Mouse (Mus musculus): ENCODE measurements around the gene Kcnj12. TPM values are rescaled to one million over a fixed set of nuclear protein-coding genes. Genes with fewer than 3 reads are reported as not detected.
A peak's percentile ranks its signal among the peaks of the same experiment; 100 is the strongest.

Gene Kcnj12
- total and polyA plus RNA-seq, 3 experiments: 26.7 to 35.7 (median 29.5) TPM

DNA sequence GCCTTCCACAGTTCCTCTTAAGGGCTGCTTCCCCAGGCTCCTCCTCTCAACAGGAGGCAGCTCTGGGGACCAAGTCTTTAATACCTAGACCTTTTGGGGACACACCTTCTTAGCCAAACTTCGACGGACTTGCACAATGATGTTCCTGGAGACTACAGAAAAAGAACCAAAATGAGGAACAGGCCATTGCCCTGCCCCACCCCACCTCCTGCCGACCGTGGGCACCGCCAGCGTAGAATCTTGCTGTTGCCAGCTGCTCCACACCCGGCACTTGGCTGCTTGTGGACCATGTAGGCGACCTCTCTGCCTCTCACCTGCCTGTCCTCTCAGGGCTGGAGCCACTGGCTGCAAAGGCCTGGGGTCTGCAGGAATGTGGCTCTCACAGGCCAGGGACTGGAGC is 93.9 kb downstream of the Kcnj12 start:
- DNase-seq: peak in 1 of 2 experiments; percentile 25
- H3K4me3 ChIP-seq: no peak overlapping the region
- H3K36me3 ChIP-seq (ENCODE audit: control insufficient read depth, insufficient read depth, low read length): no peaks in the 10 kb centered on the region
- intact Hi-C loops (cut with DNase I): no loop called here
- WGBS: 57% methylated on average over 8 of the region's 8 CpGs
- no peaks in the 10 kb centered on the region for H3K79me2 ChIP-seq (replicated peaks; ENCODE audit: control insufficient read depth, insufficient read depth, low read length)
- TF ChIP-seq EP300 (IDR thresholded peaks at IDR 0.05; ENCODE audit: insufficient read depth, low read depth, low read length) (no peak), POLR2A (IDR thresholded peaks at IDR 0.05; ENCODE audit: insufficient read depth, low read depth, low read length) (no peak), CTCF (IDR thresholded peaks at IDR 0.05) (no peak)
- H3K4me1 ChIP-seq (ENCODE audit: control insufficient read depth, insufficient read depth, low read length): no peaks in the 10 kb centered on the region; the same call in 1 of the 2 replicates
- no peak overlapping the region for H3K9ac ChIP-seq (ENCODE audit: low read depth, low read length)
- H3K27ac ChIP-seq: no peak overlapping the region
- H3K27me3 ChIP-seq (ENCODE audit: control insufficient read depth, insufficient read depth, low read length): no peaks in the 10 kb centered on the region; the same call in 1 of the 2 replicates

DNA sequence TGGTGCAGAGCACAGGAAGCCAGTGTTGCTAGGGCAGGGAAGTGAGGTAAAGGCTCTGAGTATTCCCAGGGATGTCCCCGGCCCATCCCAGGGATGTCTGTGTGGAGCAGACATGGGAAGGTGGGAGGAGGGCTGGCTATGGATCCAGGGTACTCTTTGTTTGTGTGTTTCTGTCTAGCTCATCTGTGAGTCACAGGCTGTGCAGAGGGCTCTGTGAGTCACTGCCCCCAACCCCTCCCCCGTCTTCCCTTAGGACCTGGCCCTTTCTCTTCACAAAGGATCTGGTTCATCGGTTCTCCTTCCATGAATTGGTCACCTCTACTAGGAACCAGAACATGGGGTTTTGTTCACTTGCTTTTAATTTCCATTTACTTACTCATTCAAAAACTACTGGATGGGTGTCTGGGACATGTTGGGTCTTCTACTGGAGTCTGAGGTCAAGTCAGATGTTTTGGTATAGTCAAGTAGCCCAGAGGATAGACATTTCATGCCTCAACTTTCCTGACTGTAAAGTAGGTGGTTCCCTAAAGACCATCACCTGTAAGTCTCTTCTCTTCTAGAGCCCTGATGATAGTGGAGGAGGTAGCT is 97.7 kb downstream of the Kcnj12 start:
- no peaks in the 10 kb centered on the region for H3K36me3 ChIP-seq (ENCODE audit: control insufficient read depth, insufficient read depth, low read length)
- no peak for DNase-seq
- no peak overlapping the region for H3K4me3 ChIP-seq
- no peaks in the 10 kb centered on the region for H3K79me2 ChIP-seq (replicated peaks; ENCODE audit: control insufficient read depth, insufficient read depth, low read length)
- WGBS: 51% methylated on average over 3 of the region's 3 CpGs
- H3K27me3 ChIP-seq (ENCODE audit: control insufficient read depth, insufficient read depth, low read length): no peaks in the 10 kb centered on the region; the same call in 1 of the 2 replicates
- no peaks in the 10 kb centered on the region; the same call in 1 of the 2 replicates for H3K4me1 ChIP-seq (ENCODE audit: control insufficient read depth, insufficient read depth, low read length)
- TF ChIP-seq EP300 (IDR thresholded peaks at IDR 0.05; ENCODE audit: insufficient read depth, low read depth, low read length) (no peak), CTCF (IDR thresholded peaks at IDR 0.05) (no peak), POLR2A (IDR thresholded peaks at IDR 0.05; ENCODE audit: insufficient read depth, low read depth, low read length) (no peak)
- no peak overlapping the region for H3K9ac ChIP-seq (ENCODE audit: low read depth, low read length)
- H3K27ac ChIP-seq: no peak overlapping the region
- intact Hi-C loops (cut with DNase I): no loop called here

Other genes starting within 250 kb of the Kcnj12 start
- gene Top3a, start 245.2 kb upstream of the Kcnj12 start, total RNA-seq (2021): 1 to 10 TPM; 3.7 to 4.6 TPM
- 3.3 and 3.4 TPM in 2 replicates for gene Top3a, start 245.2 kb upstream of the Kcnj12 start, polyA plus RNA-seq (2012; rRNA removed)
- gene Smcr8, start 245.0 kb upstream of the Kcnj12 start, total RNA-seq (2021): 10 to 100 TPM; 13.9 to 15.3 TPM
- gene Smcr8, start 245.0 kb upstream of the Kcnj12 start, polyA plus RNA-seq (2012; rRNA removed): 6.0 and 9.7 TPM in 2 replicates
- 10 to 100 TPM in 1 of 2 experiments, 1 to 10 TPM in 1; 8.4 to 10.5 TPM for gene Shmt1, start 210.8 kb upstream of the Kcnj12 start, total RNA-seq (2021)
- 7.4 TPM in 2 replicates for gene Shmt1, start 210.8 kb upstream of the Kcnj12 start, polyA plus RNA-seq (2012; rRNA removed)
- 10 to 100 TPM; 20.6 to 21.0 TPM for gene Dhrs7b, start 191.9 kb upstream of the Kcnj12 start, total RNA-seq (2021)
- gene Dhrs7b, start 191.9 kb upstream of the Kcnj12 start, polyA plus RNA-seq (2012; rRNA removed): 14.4 and 22.1 TPM in 2 replicates
- 10 to 100 TPM; 28.3 to 31.4 TPM for gene Tmem11, start 143.3 kb upstream of the Kcnj12 start, total RNA-seq (2021)
- gene Tmem11, start 143.3 kb upstream of the Kcnj12 start, polyA plus RNA-seq (2012; rRNA removed): 59.6 and 66.7 TPM in 2 replicates
- 10 to 100 TPM; 11.4 to 13.4 TPM for gene Natd1, start 107.8 kb upstream of the Kcnj12 start, total RNA-seq (2021)
- 15.6 and 20.0 TPM in 2 replicates for gene Natd1, start 107.8 kb upstream of the Kcnj12 start, polyA plus RNA-seq (2012; rRNA removed)
- gene Map2k3, start 90.5 kb upstream of the Kcnj12 start, total RNA-seq (2021): 10 to 100 TPM; 71.1 to 79.3 TPM
- gene Map2k3, start 90.5 kb upstream of the Kcnj12 start, polyA plus RNA-seq (2012; rRNA removed): 56.5 and 56.7 TPM in 2 replicates
- under 1 TPM; 0.25 to 0.70 TPM for gene Tnfrsf13b, start 104.2 kb downstream of the Kcnj12 start, total RNA-seq (2021)
- 1.5 and 4.4 TPM in 2 replicates for gene Tnfrsf13b, start 104.2 kb downstream of the Kcnj12 start, polyA plus RNA-seq (2012; rRNA removed)
- 10 to 100 TPM; 21.7 to 27.1 TPM for gene Usp22, start 152.5 kb downstream of the Kcnj12 start, total RNA-seq (2021)
- 22.6 and 26.7 TPM in 2 replicates for gene Usp22, start 152.5 kb downstream of the Kcnj12 start, polyA plus RNA-seq (2012; rRNA removed)
- gene Aldh3a1, start 185.0 kb downstream of the Kcnj12 start, total RNA-seq (2021): 1 to 10 TPM; 1.0 to 1.6 TPM
- gene Aldh3a1, start 185.0 kb downstream of the Kcnj12 start, polyA plus RNA-seq (2012; rRNA removed): 1.1 and 3.3 TPM in 2 replicates
- gene Aldh3a2, start 244.9 kb downstream of the Kcnj12 start, total RNA-seq (2021): 10 to 100 TPM; 33.8 to 36.4 TPM
- 26.2 and 40.9 TPM in 2 replicates for gene Aldh3a2, start 244.9 kb downstream of the Kcnj12 start, polyA plus RNA-seq (2012; rRNA removed)